Mouse (Mus musculus) intestine, embryonic 15.5 days (tissue): ENCODE results near the gene Lyz2. TPM values are rescaled to one million over a fixed set of nuclear protein-coding genes. Genes with fewer than 3 reads are reported as not detected.

Experiments used
- polyA plus RNA-seq: library from polyadenylated mRNA; unstranded; fragments of >200 nt; fragmentation: Nextera tagmentation; extraction: Ambion mirVana; gene quantifications from 2 replicates; pipeline ENCODE4 v1.2.1, GENCODE M21; 2015

The Lyz2 gene
- polyA plus RNA-seq, 1 experiment from 2014 or later = 97.1 TPM

Other genes with a start within 250 kb of the Lyz2 start
- not detected in 2 replicates for gene Lrrc10, start 237.0 kb downstream of the Lyz2 start, polyA plus RNA-seq
- gene Cct2, start 218.5 kb downstream of the Lyz2 start, polyA plus RNA-seq = 238 and 258 TPM in 2 replicates
- 14.2 and 16.8 TPM in 2 replicates for gene Frs2, start 133.8 kb downstream of the Lyz2 start, polyA plus RNA-seq
- 62.5 and 64.9 TPM in 2 replicates for gene Yeats4, start 57.8 kb downstream of the Lyz2 start, polyA plus RNA-seq
- not detected in 2 replicates for gene 9530003J23Rik, start 43.6 kb downstream of the Lyz2 start, polyA plus RNA-seq
- 12.9 and 15.4 TPM in 2 replicates for gene Lyz1, start 10.5 kb upstream of the Lyz2 start, polyA plus RNA-seq
- gene Cpsf6, start 97.7 kb upstream of the Lyz2 start, polyA plus RNA-seq = 112 and 129 TPM in 2 replicates